Mouse (Mus musculus): ENCODE measurements around the gene Tada1.

Tada1 gene

DNA sequence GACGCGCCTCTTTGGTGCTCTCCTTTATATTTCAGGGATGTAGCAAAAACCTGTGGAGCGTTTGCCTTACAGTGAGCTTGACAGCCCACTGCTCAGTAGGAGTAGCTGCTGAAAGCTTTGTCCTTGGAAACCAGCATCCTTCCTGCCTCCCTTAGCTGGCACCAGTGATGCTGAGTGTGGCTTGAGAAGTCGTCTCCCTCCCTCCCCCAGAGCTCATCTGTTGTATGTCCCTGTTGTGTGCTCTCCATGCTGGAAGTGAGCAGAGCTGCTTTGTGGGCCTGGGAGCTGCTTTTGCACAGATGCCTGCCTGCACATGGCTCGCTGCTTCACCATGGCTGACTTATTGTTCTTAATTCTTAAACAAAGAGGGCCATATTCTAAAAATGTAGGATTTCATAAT is 6.5 kb downstream of the Tada1 start:
- DNase-seq (ENCODE audit: low spot score) = no peak

DNA sequence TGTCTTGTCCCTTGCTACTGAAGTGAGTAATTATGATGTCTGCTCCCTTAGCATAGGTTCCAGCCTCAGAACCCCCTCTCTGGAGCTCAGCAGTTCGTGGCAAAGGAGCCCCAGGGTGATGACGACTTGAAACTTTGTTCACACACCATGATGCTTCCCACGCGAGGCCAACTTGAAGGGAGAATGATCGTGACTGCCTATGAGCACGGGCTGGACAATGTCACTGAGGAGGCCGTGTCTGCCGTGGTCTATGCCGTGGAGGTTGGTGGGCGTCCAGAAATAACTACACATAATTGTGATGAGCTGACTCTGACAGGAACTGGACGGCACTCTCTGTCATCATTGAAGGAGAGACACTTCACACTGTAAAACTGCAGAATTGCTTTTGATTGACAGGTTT is 9.6 kb downstream of the Tada1 start:
- DNase-seq (ENCODE audit: low spot score) = no peak

DNA sequence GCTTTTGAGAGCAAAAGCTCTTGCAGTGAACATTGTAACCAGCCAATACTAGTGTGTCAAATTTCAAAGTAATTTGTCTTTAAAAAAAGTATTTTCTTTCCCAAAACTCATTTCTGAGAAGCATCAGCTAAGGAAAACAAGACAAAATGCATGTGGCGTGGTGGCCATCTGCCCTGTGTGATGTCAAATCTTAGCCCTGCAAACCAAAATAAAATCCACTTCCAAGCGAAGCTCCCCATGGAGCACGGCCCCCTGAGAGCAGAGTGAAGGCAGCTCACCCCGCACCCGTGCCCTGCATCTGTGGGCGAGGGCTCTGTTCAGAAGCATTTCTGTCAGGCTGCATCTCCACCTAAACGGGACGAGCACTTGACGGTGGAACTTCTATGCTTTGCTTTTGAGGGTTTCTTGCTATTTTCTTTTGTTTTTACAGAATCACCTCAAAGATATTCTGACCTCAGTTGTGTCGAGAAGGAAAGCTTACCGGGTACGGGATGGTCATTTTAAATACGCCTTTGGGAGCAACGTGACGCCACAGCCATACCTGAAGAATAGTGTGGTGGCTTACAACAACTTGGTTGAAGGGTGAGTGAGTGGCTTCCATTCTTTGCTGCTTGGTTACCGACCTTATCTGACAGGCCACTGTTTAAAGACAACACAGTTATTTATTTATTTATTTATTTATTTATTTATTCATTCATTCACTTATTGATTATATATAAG is 10.7 kb downstream of the Tada1 start:
- no peak for DNase-seq (ENCODE audit: low spot score)

DNA sequence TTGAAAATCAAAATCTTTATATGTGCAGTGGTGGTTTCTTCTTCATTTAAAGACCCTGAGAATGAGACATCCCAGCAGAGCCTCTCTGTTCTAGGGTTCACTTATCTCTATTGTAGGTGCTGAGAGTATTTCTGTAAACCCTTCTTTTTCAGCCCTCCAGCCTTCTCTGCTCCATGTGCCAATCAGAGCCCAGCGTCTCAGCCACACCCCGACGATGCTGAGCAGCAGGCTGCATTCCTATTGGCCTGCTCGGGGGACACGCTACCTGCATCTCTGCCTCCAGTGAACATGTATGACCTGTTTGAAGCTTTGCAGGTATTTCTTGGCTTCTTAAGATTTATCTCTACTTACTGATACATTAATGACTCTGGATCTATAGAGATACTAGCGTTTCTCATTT is 12.8 kb downstream of the Tada1 start:
- DNase-seq (ENCODE audit: low spot score) = no peak

DNA sequence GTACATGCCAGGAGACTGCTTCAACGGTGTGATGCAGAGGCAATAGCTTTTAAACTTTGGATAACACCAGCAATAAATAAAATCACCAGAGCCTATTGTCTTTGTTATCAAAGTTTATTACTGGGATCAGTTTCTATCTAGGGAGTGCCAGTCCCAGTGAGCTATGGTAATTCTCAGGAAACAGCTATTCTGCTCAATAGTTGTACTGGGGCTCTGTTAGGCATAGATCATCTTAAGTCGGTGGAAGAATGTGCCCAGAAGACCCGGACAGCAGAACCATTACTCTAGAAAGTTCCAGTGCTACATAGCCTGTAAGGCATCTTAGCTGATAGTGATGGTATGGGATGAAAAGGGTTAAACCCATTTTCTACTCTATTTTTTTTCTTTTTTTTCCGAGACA is 15.9 kb downstream of the Tada1 start:
- no peak for DNase-seq (ENCODE audit: low spot score)

DNA sequence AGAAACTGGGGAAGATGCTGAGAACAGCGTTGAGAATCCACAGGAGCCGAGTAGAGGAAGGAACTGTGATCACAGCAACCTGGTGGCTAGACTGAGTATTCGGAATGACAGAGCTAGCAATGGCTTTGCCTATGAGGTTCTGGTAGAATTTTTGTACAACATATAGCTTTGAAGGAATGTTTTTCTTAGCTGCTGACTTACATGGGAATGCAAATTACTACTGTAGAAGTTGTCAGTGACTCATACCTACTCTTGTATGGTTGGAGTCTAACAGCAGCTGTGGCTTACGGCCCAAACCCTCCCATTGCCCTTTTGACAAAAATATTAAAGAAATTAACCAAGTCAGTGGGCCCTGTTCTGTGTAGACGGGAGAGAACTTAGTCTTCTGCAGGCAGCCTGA is 16.8 kb downstream of the Tada1 start:
- DNase-seq (ENCODE audit: low spot score) = no peak

DNA sequence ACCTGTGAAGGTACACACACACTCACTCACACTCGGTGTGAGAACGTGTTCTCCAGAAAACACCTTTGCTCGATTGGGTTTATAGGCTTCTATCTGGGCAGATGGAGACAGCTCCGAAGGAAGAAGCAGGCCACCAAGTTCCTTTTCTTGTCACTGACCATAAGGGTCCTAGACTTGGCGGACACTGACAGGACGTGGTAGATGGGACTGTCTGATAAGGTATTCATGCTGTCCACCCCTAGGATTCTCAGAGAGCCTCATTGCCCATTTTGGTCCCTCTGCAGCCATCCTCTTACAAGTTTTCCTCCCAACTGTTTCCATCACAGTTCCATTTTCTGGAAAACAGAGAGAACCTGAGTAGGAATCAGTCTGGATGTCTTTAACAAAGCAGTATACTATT is 17.5 kb downstream of the Tada1 start:
- DNase-seq (ENCODE audit: low spot score) = no peak

DNA sequence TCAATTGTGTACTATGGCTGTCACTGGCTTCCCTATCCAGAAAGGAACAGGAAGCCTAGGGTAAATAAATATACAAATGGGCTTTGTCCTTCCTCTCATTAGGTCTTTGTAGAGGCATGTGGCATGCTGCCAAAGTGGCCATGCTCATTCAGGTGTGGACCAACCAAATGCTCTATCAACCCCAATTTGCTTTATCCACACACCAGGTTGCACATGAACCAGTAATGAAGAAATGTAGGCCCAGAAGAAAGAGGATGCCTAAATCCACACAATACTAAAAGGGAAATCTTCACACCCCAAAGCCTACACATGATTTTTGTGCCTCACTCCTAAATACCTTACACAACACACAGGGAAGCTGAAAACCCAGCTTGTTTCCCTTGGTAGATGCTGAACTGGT is 22.6 kb downstream of the Tada1 start:
- DNase-seq (ENCODE audit: low spot score) = no peak

DNA sequence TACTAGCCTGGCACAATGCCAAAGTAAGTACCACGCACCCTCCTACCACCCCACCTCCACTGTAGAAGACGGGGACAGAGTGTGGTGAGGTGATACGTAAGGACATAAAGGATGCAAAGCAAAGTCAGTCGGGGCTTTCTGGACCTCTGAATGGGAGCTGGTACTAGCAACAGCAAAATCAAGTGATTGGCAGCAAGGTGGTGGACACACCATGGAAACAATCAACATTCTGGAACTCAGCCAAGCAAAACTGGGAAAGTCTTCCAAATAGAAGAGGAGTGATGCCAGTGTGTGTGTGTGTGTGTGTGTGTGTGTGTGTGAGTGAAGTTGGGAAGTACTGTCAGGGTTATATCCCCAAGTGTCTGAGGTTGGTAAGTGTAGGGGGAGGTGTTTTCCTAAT is 23.1 kb downstream of the Tada1 start:
- no peak for DNase-seq (ENCODE audit: low spot score)

DNA sequence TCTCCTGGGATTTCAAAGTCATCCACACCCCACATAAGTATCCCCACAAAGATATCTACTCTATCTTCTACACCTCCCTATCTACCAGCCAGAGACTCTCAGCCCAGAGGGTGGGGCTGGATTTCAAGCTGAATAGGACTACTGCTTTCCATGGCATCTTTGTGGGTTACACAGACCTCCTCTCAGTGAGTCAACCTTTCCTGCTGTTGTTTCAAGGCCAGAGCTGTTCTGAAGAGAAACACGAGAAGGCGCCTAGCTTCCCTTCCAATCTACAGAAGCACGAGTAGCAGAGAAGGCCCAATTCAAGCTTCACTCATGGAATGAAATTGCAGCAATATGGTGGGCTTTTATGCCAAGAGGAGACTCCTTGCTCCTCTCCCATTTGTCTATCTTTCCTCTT is 24.9 kb downstream of the Tada1 start:
- DNase-seq (ENCODE audit: low spot score) = no peak

DNA sequence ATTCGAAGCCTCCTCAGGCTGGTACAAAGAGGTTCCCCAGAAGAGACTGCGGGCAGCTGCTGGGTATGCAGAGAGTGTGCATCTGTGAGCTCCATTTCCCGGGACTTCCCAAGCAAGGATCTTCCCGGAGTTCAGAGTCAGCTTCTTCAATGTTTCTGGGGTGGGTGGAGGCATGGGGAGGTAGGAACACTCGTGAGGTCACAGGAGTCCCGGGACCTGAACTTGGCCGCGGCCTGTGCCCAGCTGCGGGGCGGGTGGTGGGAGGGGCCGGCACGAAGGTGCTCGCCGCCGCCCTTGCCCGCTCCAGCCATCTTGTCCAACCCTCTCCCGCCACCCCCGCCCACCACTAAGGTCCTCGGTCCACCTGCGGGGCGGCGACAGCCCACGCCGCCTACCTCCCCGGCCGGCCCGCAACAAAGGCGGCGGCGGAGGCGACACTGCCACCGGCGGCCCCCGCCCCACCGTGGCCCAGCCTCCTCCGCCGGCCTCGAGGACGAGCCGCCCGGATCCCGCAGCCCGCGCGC is 30.3 kb downstream of the Tada1 start:
- DNase-seq (ENCODE audit: low spot score) = peak; percentile 50

DNA sequence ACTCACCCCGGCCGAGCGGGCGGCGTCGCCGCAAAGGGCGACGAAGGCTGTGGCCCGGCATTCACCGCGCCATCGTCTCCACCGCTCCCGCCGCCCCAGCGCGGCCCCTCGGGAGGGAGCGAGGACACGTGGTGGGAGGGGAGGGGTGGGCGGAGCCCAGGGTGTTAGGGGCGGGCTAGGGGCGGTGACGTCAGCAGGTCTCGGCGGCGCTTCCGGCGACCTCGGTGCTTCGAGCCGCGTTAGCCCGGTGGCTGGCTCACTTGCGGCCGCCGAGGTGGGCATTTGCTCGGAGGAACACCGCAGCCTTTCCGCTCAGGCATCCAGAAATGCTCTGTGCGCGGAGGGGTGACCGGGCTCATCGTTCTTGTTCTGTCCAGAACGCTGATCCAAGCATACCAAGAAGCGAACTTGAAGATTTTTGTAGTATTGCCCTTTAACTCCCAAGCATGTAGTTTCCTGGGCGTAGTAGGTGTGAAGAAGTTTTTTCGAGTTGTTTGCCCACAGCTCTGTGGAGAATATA is 30.9 kb downstream of the Tada1 start, which contains the start of gene Pogk:
Pogk (minus strand) TSS at position 163 of the 520 bp plus-strand sequence.
- DNase-seq (ENCODE audit: low spot score) = peak; percentile 92

DNA sequence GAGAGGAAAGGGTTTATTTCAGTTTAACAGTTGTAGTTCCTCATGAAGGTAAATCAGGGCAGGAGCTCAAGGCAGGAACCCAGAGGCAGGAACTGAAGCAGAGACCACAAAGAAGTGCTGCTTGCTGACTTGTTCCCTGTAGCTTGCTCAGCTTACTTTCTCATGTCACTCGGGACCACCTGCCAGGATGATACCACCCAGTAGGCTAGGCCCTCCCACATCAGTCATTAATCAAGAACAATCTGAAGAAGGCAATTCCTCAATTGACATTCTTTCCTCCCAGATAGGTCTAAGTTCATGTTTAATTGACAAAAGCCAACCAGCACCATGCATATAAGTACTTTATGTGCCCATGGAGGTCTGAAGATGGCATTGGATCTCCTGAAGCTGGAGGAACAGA is 32.6 kb downstream of the Tada1 start:
- no peak for DNase-seq (ENCODE audit: low spot score)

DNA sequence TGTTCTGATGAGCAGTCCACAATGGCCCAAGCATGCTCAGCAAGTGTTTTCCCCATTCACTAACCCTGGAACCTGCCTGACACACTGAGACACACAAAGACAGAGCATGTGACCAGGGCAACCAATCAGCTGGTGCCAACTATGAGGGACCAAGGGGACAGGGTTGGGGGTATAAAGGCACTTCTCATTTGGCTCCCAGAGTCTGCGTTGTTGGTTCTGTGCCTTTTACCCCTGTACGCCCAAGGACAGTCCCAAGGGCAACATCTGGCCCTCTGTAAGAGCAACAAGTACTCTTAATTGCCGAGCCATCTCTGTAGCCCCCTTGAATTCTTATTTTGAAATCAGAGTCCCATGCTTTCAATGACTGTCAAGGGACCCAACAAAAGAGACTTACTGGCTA is 33.4 kb downstream of the Tada1 start:
- no peak for DNase-seq (ENCODE audit: low spot score)

DNA sequence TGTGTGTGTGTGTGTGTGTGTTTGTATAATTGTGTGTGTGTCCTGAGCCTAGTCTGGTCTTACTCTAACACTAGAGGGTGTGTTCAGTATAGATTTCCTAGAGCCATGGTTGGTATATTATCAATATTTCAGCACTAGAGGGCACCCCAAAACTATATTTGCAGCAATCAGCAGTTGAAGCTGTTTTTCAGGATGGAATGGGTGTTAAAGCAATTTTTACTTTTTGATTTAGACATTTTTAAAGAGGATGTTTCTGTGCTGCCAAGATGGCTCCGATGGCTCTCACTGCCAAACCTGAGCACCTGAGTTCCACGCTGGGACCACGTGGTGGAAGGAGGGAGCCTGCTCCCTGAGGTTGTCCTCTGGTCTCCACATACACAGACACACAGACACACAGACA is 50.2 kb downstream of the Tada1 start:
- peak; percentile 55 for DNase-seq (ENCODE audit: low spot score)

DNA sequence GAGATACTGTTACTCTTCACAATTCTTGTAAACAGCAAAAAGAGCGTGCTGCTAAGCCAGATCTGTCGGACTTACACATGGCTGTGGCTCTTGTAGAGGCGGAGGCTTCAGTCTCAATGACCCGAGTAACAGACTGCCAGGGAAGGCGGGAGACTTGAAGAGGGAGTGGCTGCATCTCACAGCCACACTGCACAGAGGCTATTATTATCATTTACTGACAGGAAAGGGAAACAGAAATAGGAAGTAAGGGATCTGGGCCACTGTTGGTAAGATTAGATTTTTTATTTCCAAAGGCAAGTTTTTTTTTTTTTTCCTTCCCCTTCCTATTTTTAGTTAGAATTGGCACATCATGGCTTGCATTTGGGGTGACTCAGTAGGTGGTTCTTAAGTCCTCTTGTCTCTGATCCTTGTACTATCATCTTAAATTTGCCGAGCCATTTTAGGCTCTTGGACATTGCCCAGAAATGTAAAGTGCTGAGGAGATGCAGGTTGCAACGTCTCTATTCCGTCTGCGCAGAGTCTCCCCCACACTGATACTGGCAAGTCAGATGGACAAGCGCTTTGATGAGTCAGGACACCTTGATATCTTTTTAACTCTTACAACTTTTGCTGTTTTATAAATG is 51.0 kb downstream of the Tada1 start:
- DNase-seq (ENCODE audit: low spot score) = no peak

DNA sequence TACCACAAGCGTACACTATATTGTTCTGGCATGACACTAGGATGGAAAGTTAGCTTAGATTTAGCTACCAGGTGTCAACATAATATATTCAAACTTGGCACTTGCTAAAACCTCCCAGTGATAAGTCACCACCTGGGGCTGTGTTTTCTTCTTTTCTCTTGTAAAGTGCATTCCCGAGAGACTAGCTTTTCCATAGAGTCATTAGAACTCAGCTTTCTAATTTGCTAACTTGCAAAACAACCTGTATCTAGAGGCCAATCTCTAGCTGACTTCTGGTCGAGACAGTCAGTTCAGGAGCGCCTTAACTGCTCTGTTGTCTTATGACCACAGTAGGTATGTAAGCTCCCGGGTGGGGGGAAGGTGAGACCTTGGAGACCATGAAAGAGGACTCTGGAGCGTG is 60.5 kb downstream of the Tada1 start:
- DNase-seq (ENCODE audit: low spot score) = no peak

DNA sequence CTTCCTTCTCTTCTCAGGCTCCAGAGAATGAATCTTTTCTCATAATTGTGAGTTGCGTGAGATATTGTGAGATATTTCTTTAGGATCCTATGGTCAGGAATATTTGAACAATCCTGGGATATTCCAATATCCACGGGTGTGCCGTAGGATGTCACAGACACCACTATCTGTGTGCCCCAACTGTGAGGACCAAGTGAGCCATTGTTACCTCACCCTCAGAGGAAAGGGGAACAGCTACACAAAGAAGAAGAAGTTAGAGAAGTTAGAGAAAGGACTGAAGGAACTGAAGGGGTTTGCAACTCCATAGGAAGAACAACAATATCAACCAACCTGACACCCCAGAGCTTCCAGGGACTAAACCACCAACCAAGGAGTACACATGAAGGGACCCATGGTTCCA is 63.1 kb downstream of the Tada1 start:
- DNase-seq (ENCODE audit: low spot score) = no peak

Data from embryo, embryonic 10.5 days (tissue).